Mouse (Mus musculus) heart, postnatal 0 days (tissue): ENCODE data around the gene Ccdc65. TPM values are rescaled to one million over a fixed set of nuclear protein-coding genes. Genes with fewer than 3 reads are reported as not detected.

Source experiments
- ATAC-seq: fragments of 200-750 bp; cut with Nextera tagmentation; 2 replicates; pipeline ENCODE4 v1.8.0; 2017; ENCODE audit warnings: low read depth, moderate number of reproducible peaks, moderate library complexity; ENCODE audit not compliant: insufficient read depth
- DNase-seq: peaks from one replicate; pipeline ENCODE4 v3.0.0-alpha.2; 2016; ENCODE audit warnings: low spot score
- H3K27ac ChIP-seq: fragments of 300-500 bp; sonication (generic); 2 replicates; pipeline ENCODE4 v1.5.1; 2014; ENCODE audit warnings: low read depth, mild to moderate bottlenecking
- H3K27me3 ChIP-seq: fragments of 300-500 bp; sonication (generic); 2 replicates; pipeline ENCODE4 v1.6.1; 2014; ENCODE audit warnings: low read length, mixed read lengths; ENCODE audit not compliant: control insufficient read depth, insufficient read depth
- H3K36me3 ChIP-seq: fragments of 300-500 bp; sonication (generic); replicated peaks from 2 replicates; pipeline ENCODE4 v1.6.1; 2014; ENCODE audit warnings: low read length, mixed read lengths; ENCODE audit not compliant: control insufficient read depth, insufficient read depth
- H3K4me1 ChIP-seq: fragments of 300-500 bp; sonication (generic); 2 replicates; pipeline ENCODE4 v1.6.1; 2014; ENCODE audit warnings: antibody characterized with exemption; ENCODE audit not compliant: control insufficient read depth, insufficient read depth
- H3K4me2 ChIP-seq: fragments of 300-500 bp; sonication (generic); 2 replicates; pipeline ENCODE4 v1.6.1; 2014; ENCODE audit warnings: low read depth, mild to moderate bottlenecking, low read length, moderate library complexity
- H3K4me3 ChIP-seq: fragments of 300-500 bp; sonication (generic); 2 replicates; pipeline ENCODE4 v1.5.1; 2014; ENCODE audit warnings: low read depth, low read length
- H3K9ac ChIP-seq: fragments of 300-500 bp; sonication (generic); replicated peaks from 2 replicates; pipeline ENCODE4 v1.6.1; 2014; ENCODE audit warnings: low read depth, low read length, mixed read lengths
- H3K9me3 ChIP-seq: fragments of 300-500 bp; sonication (generic); replicated peaks from 2 replicates; pipeline ENCODE4 v1.6.1; 2016; ENCODE audit warnings: low read length; ENCODE audit not compliant: control insufficient read depth
- CTCF ChIP-seq: IDR thresholded peaks from 2 replicates; pipeline ENCODE4 v1.5.1; 2016; ENCODE audit warnings: antibody characterized with exemption, control low read depth, low read depth
- EP300 ChIP-seq: IDR thresholded peaks from 2 replicates; pipeline ENCODE4 v1.6.1; 2016; ENCODE audit warnings: antibody characterized with exemption, low read depth
- WGBS: fragments of 180-500 bp; shearing (Covaris S2); extraction: QIAGEN DNeasy Blood & Tissue Kit; methylation state at CpG from one replicate; pipeline ENCODE4 v1.1.7; 2014; 5-methylcytosine and 5-hydroxymethylcytosine counted together
- polyA plus RNA-seq: library from polyadenylated mRNA; unstranded; fragments of >200 nt; fragmentation: Nextera tagmentation; extraction: Ambion mirVana; gene quantifications from 2 replicates; pipeline ENCODE4 v1.2.1, GENCODE M21; 2015
- total RNA-seq: library from RNA; depleted of rRNA; stranded (reverse); fragments of >200 nt; gene quantifications from 2 replicates; pipeline ENCODE4 v1.2.3, GENCODE M21; 2014; ENCODE audit warnings: low replicate concordance

The Ccdc65 gene
- total and polyA plus RNA-seq, 2 experiments from 2014 or later: 0.25 TPM; not detected in 1

- Histone ChIP-seq H3K4me2 (no peak overlapping the region), H3K36me3 (no peaks in the 10 kb centered on the region), H3K4me3 (no peak overlapping the region), H3K27me3 (peaks cover 24% of the 10 kb centered on the region), H3K4me1 (peaks cover 27% of the 10 kb centered on the region), H3K27ac (no peak overlapping the region), H3K9me3 (no peaks in the 10 kb centered on the region), H3K9ac (no peak overlapping the region)
- no peak for ATAC-seq
- WGBS: 82% methylated on average over 7 of the region's 7 CpGs
- TF ChIP-seq EP300: no peak
- TF ChIP-seq CTCF: no peak
- no peak for DNase-seq
Measured at GRCm38 (mm10) chr15:98673732-98674131, 34.3 kb upstream of the Ccdc65 start.

GRCm38 (mm10) chr15:98674284-98674993 lies 33.6 kb upstream of the Ccdc65 start:
- no peak overlapping the region for H3K4me3 ChIP-seq
- WGBS: 47% methylated on average over 7 of the region's 7 CpGs
- ATAC-seq: no peak
- H3K27ac ChIP-seq: no peak overlapping the region
- no peak overlapping the region for H3K9ac ChIP-seq
- H3K4me1 ChIP-seq: peaks cover 27% of the 10 kb centered on the region
- no peak overlapping the region for H3K4me2 ChIP-seq
- peaks cover 24% of the 10 kb centered on the region for H3K27me3 ChIP-seq
- TF ChIP-seq EP300: no peak
- H3K9me3 ChIP-seq: no peaks in the 10 kb centered on the region
- no peak for DNase-seq
- H3K36me3 ChIP-seq: no peaks in the 10 kb centered on the region

DNA sequence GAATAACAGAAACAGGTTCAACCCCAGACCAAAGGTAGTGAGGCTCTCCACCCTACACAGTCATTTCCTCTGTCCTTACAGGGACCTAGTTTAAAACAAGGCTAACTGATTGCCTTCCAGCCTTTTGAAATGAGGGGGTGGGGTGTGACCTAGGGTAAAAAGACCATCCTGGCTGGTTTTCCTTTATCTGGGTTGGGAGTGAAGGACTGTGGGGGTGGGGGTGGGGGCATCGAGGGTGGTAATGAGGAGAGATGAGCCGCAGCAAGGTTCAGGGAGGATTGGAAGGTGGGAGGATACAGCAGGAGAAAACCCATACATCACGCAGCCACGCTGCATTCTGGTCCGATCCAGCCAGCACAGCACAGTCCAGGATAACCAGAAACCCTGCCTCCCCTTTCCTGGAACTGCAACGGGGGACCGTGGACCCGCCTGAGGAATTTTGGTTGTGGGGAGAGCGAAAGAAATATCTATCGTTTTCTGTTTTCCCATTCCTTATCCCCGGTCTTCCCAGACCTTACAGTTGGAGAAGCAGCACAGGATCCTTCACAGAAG lies 32.9 kb upstream of the Ccdc65 start:
- Histone ChIP-seq H3K4me1 (peaks cover 27% of the 10 kb centered on the region), H3K27ac (no peak overlapping the region), H3K27me3 (peaks cover 24% of the 10 kb centered on the region), H3K4me2 (peak overlapping the region; percentile 66; the same call in 1 of the 2 replicates), H3K9ac (no peak overlapping the region; the same call in 1 of the 2 replicates), H3K9me3 (no peaks in the 10 kb centered on the region), H3K4me3 (0 out of 2 replicates have a peak overlapping the region, but pooled peaks have one; percentile 39), H3K36me3 (no peaks in the 10 kb centered on the region)
- DNase-seq (no peak), ATAC-seq (no peak)
- 29% methylated on average over 11 of the region's 11 CpGs for WGBS
- TF ChIP-seq CTCF: no peak
- TF ChIP-seq EP300: no peak

- Histone ChIP-seq H3K4me3 (peak overlapping the region; percentile 39), H3K27me3 (peaks cover 24% of the 10 kb centered on the region), H3K27ac (no peak overlapping the region), H3K4me1 (peaks cover 27% of the 10 kb centered on the region), H3K9ac (no peak overlapping the region; the same call in 1 of the 2 replicates), H3K36me3 (no peaks in the 10 kb centered on the region), H3K4me2 (peak overlapping the region; percentile 66), H3K9me3 (no peaks in the 10 kb centered on the region)
- no peak for DNase-seq
- TF ChIP-seq CTCF (no peak), EP300 (no peak)
- WGBS: 12% methylated on average over 14 of the region's 14 CpGs
- no peak for ATAC-seq
Measured at GRCm38 (mm10) chr15:98675634-98676250, 32.3 kb upstream of the Ccdc65 start.

DNA sequence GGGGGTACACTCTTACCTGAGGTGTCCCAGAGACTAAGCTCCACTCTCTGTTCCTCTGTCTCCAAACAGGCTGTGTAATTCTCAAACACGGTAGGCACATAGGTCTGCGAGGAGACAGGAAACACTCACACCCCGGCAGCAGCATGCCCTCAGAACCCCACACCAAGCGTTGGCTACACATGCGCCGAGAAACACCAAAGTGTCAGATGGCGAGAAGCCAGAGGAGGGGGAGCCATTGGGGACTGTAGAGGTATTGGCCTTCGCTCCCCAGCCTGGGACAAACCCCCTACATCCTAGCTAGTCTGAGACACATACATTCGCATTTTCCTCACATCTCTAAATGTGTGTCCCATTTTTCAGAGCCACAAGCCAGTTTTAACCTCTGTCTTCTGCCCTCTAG lies 31.5 kb upstream of the Ccdc65 start:
- WGBS: 6% methylated on average over 9 of the region's 9 CpGs
- no peak overlapping the region for H3K9ac ChIP-seq
- ATAC-seq: no peak

More for the DNA sequence above, 31.5 kb upstream of the Ccdc65 start:
- Histone ChIP-seq H3K9me3 (no peaks in the 10 kb centered on the region), H3K27me3 (peaks cover 24% of the 10 kb centered on the region), H3K4me3 (peak overlapping the region; percentile 39), H3K4me1 (peaks cover 27% of the 10 kb centered on the region), H3K36me3 (no peaks in the 10 kb centered on the region), H3K27ac (no peak overlapping the region), H3K4me2 (peak overlapping the region; percentile 66)
- no peak for TF ChIP-seq EP300
- TF ChIP-seq CTCF: no peak
- DNase-seq: no peak
